Mouse (Mus musculus): ENCODE measurements at regions not wholly inside any gene's neighbourhood (a gene's known extent, or its start where the extent isn't known, plus 50 kb on each side); places are given as distances from the start of the nearest gene placed in this dataset.

DNA sequence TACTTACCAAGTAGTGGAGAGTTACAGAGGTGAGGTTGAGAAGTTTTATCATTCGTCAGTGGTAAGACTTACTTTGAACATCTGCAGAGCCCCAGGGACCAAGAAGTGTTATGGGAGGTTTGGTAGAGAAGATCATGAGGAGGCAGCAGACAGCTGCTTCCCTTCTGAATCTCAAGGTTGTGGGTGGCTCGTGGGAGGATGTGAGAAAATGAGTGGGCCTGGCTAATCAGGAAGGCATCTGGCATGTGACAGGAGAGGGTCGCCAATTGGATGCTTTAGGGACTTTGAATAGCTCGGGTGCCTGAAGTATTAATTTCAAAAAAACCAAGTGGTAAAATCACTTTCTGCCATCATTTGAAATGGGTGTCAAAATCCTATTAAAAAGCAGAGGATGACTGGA is 258.9 kb downstream of the Sqor start:
- no peak for DNase-seq

DNA sequence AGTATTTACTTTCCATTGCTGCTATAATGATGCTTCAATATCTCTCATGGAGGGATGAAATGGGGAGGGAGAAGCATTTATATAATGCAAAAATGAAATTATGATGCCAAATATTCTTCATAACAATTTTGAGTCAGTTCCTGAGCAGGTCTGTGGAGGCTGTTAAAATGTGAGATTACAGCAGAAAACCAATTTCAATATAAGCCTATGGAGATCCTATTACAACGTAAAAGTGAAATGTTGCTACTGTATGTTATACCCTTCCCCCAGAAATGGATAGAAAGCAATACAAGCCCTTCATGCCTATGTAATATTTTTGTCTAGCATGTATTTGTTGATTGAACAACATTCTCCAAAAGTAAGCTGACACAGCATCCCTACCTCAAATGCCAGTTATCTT is 259.3 kb downstream of the Sqor start:
- DNase-seq: no peak

- no peak for DNase-seq
Observed at GRCm38 (mm10) chr2:123024976-123025585, 260.0 kb downstream of the Sqor start.

DNA sequence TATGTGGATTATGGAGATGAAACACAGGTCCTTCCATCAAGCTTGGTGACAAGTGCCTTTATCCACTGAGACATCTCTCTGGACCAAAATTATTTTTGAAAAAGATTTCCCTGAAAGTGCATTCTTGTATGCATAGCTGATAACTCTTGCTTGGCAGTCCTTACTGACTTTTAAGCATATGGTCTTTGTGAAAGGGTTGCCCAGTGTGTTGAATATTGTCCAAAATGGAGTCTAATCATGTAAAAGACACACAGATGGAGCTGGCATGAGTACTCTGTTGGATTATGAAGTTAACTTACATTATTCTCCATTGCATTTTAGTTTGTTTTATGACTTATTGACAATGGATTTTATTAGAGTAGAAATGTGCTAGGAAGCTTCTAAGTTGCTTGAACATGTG is 282.3 kb downstream of the Sqor start:
- DNase-seq: no peak

- peak; percentile 43 for DNase-seq
Observed at GRCm38 (mm10) chr2:123064648-123065047, 299.6 kb downstream of the Sqor start.

DNA sequence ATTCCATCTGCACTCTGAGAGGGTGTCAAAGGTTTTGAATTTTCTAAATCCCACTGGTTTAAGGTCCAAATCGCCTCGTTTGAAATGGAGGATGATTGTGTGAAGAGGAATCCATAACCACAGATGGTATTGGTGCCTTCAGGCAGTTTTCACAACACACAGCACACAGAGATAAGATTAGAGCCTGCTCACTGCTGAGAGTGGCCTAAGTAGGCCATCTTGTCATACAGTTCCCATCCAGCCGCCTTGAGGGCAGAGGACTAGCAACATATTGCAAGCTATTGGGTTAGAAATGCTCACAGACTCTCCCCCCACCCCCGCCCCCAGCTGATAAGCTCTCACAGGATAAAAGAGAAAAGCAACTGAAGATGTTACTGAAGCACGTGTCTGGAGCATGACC is 303.8 kb downstream of the Sqor start:
- DNase-seq: no peak

DNA sequence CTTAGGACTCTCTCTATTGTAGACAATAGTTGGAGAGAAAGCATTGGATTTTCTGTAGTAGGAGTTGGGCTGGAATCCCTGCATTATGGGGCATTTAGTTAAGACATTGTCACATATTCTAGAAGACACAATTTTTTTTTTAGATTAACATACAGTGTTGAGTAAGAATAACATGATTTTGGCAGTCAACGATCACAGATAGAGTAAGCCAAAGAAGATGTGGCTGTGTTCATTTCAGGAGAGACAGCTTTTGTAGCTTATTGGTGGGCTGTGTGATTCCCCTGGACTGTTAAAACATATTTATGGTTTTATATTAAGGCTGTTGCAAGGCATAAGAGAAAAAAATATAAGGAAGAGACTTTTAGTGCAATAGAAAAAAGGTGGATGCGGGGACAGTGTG is 307.6 kb downstream of the Sqor start:
- no peak for DNase-seq

GRCm38 (mm10) chr2:123073476-123074085 is 308.5 kb downstream of the Sqor start:
- DNase-seq: no peak

DNA sequence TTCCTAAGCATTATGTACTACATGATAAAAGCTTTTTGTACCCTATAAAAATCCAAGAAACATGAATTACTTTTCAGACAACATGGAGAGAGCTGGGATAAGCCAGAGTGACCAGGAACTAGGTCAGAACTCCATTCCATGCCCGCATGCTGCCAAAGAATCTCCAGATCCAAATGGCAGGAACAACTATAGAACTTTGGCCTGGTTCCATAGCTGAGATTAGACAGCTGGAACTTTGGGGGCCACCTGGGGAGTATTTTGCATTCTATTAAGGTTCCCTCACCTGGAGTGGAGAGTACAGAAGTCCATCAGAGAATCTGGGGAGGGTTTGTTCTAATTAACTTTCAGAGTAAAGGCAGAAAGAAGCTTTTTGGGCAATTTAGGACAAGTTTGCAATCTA is 327.7 kb downstream of the Sqor start:
- DNase-seq: no peak

GRCm38 (mm10) chr2:123103530-123103929 is 338.5 kb downstream of the Sqor start:
- DNase-seq: no peak

DNA sequence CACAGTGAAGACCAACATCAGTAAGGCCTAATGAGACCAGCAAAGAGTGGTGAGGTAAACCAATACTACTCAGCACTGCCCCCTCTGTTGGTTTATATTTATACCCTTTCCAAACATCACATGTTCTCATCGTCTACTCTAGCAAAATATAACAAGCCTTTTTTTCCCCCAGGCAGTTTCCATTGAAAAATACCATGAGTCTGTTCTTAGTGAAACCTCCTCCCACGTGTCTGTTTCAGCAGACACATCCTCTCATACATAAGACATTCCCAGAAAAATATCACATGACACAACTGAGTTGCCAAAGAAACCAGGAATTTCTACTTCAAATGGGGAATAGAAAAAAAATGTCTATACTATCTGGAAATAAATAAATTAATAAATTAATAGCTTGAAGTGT is 366.5 kb downstream of the Sqor start:
- no peak for DNase-seq

DNA sequence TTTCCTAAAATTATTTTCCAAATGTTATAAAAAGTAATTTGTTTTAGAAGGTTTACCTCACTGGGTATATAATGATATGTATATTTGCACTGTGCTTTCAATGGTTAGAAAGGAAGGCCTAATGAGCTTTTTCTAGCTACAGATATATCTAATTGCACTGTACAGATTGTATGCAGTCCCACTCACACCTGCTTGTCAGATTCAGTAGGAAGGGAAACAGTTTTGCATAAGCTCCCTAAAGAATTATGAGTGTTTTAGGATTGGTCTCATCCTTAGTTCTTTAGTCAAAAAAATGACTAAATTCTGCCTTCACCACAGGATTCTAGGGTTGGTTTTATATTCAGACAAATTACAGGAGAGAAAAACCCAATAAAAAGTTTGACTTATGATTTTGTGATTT is 388.1 kb downstream of the Sqor start:
- no peak for DNase-seq

- DNase-seq: no peak
Observed at GRCm38 (mm10) chr2:123165384-123165783, 400.3 kb downstream of the Sqor start.

- no peak for DNase-seq
Observed at GRCm38 (mm10) chr2:123170611-123171010, 405.6 kb downstream of the Sqor start.

GRCm38 (mm10) chr2:123182208-123182607 is 417.2 kb downstream of the Sqor start:
- peak; percentile 25 for DNase-seq

- DNase-seq: no peak
Observed at GRCm38 (mm10) chr2:123190795-123191582, 426.0 kb downstream of the Sqor start.

DNA sequence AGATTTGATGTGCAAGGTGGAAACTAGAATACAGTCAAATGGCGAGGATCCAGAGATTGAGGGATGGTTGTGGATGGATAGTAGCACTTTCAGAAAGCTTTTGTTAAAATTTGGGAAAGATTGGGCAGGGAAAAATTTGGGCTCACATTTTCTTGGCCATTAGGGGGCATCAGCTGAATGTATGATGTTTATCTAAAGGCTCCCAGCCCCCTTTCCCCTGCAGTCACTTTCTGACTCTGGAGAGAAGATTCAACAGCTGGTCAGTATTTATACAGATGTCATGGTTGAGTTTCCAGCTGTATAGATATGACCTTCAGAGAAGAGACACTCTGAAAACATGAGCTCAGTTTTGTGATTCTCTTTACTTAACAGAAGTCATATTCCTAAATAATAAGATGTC is 429.5 kb downstream of the Sqor start:
- no peak for DNase-seq
